Mouse (Mus musculus): ENCODE measurements around the gene Plekha7.

Gene Plekha7

DNA sequence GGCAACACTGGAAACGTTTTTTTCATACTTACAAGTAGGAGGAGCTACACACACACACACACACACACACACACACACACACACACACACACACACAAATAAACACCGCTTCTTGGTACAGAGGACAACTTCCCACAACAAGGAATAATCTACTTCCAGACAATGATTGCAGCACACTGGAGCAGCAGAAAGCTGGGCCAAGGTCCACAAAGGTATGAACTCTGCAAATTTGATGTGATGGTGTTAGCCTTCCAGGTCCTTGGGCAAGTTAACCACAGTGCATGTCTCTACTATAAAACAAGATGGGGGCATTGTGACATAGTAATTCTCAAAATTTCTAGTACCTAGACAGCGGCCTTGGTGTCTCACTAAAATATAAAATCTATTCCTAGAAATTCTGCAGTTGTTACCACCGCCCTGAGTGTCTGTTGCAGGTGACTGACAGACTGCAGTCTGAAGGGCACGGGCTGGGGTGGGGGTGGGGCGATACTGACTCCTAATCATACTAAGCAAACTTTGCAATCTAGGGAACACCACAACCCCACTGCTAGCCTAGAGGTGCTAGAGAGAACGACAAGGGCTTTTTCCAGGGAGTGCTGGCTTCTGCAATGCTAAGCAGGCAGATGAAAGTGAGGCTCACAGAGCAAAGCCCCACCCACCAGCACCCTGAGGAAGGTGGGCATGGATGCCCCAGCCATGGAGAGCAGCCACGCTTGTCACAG is 85.7 kb downstream of the Plekha7 start:
- no peak for DNase-seq (ENCODE audit: low read depth, low spot score)

DNA sequence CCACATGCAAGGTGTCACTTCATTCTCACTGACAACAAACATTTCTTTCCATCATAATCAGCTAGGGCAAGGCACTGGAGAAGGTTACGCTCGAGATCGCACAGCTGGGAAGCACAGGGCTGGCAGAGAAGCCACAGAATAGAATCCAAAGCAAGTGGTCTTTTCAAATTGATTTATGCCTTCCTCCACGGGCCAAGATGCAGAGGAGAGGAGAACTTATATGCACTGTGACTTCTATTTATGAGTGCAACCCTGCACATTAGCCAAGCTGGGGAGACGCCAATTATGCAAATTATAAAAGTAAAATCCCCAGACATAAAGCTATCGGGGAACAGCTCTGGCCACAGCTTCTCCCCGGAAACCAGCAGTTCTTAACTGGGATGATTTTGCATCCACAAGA is 86.3 kb downstream of the Plekha7 start:
- DNase-seq (ENCODE audit: low read depth, low spot score), result no peak

DNA sequence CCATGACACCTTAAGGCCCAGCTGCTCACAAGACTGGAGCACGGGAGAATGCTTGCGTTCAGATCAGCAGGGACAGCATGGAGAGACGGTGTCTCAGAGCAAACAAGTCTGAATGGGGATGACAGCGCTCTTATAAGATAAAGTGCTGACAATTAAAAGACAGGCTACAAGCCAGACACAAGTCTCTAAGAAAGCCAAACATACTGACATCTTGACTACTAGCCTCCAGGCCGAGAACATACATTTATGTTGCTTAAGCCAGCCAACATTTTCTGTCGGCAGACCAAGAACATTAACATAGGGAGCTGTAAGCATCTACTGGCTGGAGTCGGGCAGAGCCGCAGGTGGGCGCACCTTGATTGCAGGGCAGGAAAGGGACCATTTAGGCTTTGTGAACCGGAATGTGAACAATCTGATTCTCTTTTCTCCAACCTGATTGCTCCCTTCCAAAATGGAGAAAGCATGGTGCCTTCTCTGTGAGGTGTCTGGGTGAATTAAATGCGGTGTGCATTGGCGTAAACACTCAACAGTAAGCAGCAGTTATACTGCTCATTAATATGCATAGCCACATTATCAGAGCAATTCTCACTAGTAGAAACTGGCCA is 88.0 kb downstream of the Plekha7 start:
- DNase-seq (ENCODE audit: low read depth, low spot score), result no peak

DNA sequence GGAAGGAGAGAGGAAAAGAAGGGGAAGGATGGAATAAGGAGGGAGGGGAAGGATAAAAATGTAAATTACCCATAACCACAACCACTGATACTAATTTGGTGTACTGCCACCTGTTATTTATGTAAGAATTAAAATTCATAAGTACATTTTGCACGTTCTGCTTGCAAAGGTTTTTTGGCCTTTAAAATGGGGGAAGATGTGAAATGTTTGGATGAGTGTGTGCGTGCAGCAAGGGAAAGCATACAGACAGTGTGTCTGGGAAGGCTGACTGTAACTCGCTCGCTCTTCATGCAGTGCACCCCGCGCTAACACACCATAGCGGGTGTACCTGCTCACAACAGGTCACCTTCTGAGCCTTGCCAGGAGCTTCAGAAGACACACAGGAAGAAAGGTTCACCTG is 90.4 kb downstream of the Plekha7 start:
- DNase-seq (ENCODE audit: low read depth, low spot score), result no peak

DNA sequence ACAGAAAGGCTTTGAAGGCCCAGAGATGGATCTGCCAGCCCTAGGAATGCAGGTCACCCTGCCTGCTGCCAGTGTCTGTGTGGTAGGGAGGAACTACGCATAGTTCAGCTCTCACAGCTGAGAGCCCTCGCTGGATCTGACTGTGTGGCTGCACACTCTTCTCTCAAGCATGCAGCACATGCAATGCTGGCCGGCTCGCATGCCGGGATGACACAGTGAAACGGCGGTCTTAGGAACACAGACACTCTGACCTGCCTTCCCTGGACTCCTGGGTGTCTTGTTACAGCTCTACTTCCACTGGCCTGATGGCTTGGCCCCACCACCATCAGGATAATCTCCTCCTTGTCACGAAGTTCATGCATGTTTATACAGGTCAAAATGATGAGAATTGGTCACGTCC is 96.3 kb downstream of the Plekha7 start:
- no peak for DNase-seq (ENCODE audit: low read depth, low spot score)

DNA sequence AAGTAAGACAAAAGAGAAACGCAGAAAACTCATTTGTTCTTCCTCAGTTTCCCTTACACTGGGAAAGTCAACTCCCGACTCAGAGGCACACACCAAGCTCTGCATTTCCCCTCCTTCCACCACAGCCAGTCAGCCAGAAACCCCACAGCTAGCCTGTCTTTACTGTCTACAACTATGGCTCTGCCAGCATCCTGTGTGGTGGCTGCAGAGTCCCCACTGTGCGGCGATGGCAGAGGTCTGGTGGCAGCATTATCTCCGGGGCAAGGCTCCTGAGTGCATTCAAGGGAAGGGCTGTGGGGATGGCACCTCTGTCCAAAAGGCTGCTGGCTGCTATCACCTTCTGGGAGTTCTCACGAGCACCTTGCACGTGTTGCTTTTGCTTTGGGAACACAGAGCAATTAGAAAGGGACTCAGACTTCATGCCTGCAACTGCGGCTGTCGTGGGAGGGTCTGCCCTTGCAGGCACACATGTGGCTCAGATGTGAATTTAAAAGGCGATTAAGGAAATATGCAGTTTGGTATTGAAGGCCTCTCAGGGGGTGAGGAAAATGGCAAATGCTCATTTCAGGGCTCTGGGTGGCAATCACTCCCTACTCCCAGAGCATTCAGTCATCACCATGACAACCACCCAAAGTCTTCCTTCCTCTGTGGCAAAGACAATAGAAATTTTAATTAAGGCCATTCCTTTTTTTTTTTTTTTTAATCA is 98.1 kb downstream of the Plekha7 start:
- DNase-seq (ENCODE audit: low read depth, low spot score), result no peak

DNA sequence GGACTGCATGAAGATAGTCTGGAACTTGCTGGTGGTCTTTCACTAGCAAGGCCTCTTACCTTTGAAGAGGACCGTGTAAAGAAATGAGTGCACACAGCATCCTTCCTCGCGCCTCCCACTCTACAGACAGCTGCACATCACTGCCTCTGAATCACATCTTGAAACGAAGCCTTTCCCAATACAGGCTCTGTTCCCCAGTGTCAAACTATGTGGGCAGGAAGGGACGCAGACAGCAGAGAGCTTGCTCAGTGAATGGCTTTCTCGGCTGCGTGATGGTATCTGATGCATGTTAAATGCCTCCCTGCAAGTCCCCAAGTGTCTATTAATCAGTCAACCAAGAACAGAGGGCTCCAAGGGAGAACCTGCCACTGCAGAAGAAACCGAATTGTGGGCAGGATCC is 99.3 kb downstream of the Plekha7 start:
- no peak for DNase-seq (ENCODE audit: low read depth, low spot score)

DNA sequence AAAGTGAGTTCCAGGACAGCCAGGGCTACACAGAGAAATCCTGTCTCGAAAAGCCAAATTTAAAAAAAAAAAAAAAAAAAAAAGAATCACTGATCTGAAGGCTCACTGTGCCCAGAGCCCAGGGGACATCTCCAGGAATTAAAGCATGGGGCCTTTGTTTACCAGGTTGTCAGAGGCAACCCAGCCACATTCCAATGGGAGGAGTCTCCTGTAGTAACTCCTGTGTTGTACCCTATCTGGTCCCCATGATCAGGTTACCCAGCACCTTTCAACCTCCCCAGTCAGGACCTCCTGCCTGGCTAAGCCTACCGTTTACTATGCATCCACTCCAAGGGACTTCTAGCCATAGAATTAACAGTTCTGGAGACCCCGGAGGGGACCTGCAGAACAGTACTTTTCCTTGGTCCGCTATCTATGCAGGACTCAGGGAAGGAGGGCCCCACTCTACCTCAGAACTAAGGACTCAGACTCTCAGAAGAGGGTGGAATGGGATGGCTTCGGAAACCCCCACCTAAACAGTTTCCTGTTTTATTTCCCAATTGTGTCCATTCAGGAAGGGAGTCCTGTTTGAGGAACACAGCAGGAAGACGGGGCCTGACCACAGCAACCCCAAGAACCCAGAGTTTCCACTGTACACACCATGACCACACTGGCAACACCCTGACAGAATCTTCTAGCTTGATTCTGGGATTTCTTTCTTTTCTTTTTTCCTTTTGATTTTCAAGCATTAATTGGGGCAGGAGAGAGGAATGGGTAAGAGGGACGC is 101.2 kb downstream of the Plekha7 start:
- DNase-seq (ENCODE audit: low read depth, low spot score), result no peak

DNA sequence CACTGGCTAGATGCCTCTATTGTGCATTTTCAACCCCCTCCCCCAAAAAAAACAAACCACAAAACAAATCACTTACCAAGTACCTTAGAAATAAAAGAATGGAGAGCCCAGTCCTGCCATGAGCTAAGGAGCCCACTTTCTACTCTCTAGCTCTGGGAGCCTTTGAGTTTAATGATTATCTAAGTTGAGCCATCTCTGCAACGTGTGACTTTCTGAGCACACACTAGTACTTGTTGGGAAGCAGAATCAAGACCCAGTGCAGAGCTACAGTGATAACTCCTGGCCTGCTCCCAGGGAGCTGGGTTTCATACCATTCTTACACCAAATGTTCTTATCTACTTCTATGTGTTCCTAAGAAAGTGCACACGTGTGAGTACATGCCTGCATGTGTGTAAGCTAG is 102.7 kb downstream of the Plekha7 start:
- DNase-seq (ENCODE audit: low read depth, low spot score), result no peak

DNA sequence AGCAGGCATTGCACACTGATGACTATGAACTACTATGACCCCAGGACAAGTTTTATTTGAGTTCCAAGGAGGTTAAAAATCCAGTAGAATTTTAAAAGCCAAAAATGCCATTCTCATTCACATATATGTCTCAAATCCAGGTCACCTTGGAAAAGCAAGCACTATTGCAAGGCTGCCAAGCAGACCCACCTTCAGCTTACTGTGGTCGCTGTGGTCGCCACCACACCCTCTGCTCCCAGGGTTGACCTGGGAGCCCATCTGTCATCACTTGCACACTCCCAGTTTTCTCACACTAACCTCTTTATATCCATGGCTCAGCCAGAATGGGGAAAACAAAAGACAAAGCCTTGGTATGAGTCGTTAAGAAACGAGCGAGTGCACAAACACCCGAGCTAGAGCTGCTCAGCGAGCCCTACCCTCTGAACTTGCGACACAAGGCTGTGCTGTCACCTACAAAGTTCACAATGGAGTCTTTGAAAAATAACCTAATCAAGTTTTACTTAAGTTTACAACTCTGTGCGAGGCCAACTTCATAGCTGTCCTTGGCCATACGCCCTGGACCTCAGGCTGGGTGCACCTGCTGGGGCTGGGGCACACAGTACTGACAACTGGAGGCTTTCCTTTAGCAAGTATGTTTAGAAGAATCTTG is 106.0 kb downstream of the Plekha7 start:
- DNase-seq (ENCODE audit: low read depth, low spot score), result no peak

DNA sequence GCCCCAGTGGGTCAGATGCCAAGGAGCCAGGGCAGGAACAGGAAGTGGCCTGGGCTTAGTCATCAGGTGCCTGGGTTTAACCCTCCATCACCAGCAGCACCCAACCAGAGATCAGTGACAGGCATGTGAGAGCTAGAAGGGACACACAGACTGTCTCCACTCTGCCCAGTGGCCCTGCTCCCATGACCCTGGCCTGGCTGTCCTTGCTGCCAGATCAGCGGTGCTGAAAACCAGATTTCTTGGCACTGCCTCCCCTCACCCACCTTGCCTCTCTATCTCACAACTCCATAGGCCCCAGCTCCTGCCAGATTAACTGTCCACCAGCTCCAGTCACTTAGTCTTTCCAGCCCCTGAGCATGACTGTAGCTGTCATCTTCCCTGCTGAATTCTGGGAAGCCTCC is 107.2 kb downstream of the Plekha7 start:
- no peak for DNase-seq (ENCODE audit: low read depth, low spot score)

DNA sequence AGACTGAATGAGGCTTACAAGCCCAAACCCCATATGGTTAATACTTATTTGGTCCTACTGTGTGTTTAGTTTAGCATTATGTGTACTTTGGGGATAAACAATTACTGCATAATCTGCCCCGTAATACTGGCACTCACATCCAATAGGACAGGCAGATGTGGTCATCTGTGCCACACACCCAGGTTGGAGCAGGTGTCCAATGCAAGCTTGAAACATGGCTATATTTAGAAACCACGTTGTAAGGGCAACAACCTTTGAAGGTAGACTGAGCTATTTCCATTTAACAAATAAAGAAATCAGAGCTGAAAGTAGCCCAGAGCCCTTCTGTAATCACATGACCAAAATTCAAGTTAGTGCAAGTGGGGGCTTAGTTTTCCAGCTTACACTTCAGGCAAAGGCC is 107.6 kb downstream of the Plekha7 start:
- no peak for DNase-seq (ENCODE audit: low read depth, low spot score)

DNA sequence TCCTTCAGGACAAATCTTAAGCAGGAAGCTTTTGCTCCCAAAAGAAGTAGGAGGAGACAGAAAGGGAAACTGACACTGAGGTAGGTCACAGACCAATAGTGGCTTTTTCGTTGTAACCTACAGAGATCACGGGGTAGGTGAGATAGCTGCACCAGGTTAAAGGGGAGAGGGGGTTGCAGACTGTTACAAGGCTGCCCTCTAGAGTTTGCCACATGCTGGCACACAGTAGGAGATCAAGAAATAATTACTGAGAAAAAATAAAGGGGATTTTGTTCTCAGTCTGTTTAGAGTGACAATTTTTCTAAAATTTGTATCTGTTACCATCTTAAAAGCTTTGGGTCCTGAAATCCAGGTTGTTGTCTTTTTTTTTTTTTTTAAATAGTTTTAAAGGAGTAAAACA is 109.3 kb downstream of the Plekha7 start:
- DNase-seq (ENCODE audit: low read depth, low spot score), result no peak

DNA sequence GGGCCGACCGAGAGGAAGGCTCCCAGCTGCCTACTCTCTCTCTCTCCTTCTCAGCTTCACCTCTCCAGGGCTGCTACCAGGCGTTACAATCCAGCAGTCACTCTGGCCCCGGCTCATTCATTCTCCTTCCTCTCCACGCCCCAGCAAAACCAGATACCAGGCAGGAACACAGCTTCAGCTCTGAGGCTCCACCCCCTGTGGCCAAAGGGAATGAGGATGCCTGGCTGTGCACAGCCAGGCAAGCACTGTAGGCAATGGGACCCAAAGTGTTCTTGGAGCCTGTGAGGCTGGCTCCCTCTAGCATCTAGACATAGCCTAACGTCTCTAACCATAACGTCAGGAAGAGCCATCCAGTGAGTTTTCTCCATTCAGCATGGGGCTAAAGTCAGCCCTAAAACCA is 109.8 kb downstream of the Plekha7 start:
- no peak for DNase-seq (ENCODE audit: low read depth, low spot score)

DNA sequence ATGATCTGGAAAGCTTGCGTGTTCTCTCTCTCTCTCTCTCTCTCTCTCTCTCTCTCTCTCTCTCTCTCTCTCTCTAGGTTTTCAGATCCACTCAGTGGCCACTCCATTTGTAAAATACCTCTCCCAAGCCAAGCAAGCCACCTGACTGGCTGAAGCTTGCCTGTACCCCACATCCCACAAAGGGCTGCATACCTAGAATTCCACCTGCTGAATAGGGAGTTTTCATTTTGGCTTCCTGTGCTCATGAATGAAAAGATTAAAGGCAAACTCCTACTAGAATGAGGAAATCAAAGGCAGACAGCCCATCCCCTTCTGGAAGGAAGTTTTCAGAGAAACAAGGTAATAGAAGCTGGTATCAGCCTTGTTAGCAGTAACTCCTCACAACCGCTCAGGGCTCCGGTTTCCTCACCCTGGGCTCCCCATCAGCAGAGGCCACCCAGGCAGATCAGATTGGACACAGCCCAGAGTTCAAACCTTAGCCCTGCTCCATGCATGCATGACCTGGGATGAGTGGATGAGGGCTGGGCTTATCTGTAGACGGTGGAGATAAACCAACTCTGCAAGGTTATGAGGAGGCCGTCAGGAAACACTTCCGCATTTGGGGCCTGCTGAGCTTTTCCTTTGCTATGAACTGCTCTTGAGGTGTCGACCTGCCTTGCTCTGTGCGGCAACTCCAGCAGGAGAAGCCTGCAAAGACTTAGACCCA is 111.0 kb downstream of the Plekha7 start:
- DNase-seq (ENCODE audit: low read depth, low spot score), result no peak

DNA sequence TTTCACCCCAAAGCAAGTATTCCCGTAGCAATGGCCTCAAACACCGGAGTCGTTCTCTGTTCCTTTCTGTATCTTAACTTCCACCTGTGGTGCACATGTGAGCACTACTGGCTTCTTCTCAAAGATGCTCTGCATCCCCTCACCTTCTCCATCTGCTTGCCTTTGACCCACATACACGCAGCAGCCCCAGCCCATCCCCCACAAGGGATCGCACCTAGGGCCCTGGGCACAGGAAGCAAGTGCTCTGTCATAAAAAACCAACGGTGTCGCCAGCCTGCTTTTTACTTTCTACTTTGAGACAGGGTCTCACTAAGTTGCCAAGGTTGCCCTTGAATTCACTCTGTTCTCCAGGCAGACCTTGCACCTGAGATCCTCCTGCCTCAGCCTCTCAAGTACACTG is 113.2 kb downstream of the Plekha7 start:
- DNase-seq (ENCODE audit: low read depth, low spot score), result no peak

DNA sequence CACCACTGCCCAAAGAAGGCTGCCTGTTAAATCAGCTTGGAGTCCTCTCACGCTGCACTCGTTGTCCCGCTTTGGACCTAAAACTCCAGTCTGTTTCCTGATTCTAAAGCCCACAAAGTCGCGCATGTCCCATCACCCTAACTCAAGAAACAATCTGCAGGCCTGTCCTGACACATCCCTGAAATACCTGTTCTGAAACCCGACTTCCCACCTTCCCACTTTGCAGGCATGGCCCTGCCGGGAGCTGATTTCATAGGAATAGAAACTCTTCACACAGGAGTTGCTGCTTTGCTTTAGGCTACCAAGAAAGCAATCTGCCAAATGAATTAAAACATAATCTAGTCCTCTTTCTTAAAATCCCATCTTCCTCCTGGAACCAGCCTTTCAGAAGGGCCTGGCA is 115.2 kb downstream of the Plekha7 start:
- no peak for DNase-seq (ENCODE audit: low read depth, low spot score)

DNA sequence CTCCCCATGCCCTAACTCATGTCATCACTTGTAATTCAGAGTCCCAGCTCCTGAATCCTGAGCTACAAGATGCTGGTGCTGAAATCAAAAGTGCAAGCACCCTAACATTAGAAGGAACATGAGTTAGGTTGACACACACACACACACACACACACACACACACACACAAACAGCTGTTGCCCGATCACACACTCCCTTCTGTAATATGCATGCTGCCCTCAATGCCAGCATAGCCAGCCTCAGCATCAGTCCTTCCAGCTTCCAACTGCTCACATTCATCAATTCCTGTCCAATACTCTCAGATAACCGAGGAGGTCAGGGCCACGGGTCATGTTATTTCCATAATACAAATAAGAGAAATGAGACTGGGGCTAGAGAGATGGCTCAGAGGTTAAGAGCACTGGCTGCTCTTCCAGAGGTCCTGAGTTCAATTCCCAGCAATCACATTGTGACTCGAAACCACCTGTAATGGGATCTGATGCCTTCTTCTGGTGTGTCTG is 116.0 kb downstream of the Plekha7 start:
- no peak for DNase-seq (ENCODE audit: low read depth, low spot score)

DNA sequence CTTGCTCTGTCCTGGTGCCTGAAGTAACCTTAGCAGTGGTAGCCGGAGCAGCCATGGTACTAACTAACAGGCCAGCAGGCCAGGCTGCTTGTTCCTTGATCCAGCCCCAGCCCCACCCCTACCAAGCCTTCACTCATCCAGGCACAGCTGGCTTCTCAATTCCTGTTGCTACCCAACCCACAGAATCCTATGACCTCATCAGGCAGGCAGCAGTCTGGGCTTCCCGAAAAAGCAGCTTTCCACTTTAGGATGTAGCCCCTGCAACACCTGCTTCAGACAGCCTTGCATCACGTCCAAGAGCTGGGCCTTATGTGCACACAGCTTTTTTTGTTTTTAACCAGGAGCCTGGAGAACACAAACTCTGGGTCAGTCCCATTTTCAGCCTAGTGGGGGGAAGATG is 117.0 kb downstream of the Plekha7 start:
- no peak for DNase-seq (ENCODE audit: low read depth, low spot score)

DNA sequence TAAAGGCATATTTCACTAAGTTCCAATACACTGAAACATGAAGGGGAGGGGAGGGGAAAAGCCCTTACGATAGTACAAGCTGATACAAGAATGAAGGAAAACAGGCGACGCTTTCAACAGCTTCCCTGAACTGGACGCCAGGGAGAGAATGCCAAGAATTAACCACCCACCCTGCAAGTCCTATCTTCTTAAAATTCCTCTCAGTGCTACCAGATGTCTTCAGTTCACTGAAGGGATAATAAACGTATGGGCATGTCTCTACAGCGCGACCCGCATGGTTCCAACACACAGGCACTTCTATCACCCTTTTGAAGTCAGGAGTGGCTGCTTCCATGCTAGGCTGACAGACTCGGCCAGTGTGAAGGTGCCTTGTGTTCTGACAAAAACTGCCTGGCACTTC is 118.5 kb downstream of the Plekha7 start:
- no peak for DNase-seq (ENCODE audit: low read depth, low spot score)

DNA sequence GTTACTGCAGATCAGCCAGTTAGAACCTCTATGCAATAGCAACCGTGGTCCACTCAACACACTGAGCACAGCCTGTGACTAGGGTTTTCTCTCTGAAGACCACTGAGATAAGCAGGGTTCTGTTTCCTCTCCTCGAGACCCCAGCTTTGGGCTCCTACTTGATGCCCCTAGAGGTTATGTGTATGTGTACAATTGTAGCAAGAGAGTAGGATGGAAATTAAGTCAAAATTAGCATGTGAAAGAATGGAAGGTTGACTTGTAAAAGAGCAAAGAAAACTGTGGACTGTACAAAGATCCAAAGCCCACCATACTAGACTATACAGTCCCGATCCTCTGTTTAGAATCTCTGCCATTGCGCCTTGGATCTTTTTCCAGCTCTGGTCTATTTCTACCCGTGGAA is 119.8 kb downstream of the Plekha7 start:
- DNase-seq (ENCODE audit: low read depth, low spot score), result no peak
